Mouse (Mus musculus) bone marrow macrophage, adult 2 months (primary cell): ENCODE results near the gene Nfe2.

Source experiments
- CTCF ChIP-seq: IDR thresholded peaks from 2 replicates; pipeline ENCODE4 v1.5.1; 2012; ENCODE audit warnings: low read depth, mild to moderate bottlenecking, low read length, moderate library complexity
- POLR2A ChIP-seq: IDR thresholded peaks from 2 replicates; pipeline ENCODE4 v1.6.1; 2012; ENCODE audit warnings: mild to moderate bottlenecking, low read depth, low read length, borderline replicate concordance

DNA sequence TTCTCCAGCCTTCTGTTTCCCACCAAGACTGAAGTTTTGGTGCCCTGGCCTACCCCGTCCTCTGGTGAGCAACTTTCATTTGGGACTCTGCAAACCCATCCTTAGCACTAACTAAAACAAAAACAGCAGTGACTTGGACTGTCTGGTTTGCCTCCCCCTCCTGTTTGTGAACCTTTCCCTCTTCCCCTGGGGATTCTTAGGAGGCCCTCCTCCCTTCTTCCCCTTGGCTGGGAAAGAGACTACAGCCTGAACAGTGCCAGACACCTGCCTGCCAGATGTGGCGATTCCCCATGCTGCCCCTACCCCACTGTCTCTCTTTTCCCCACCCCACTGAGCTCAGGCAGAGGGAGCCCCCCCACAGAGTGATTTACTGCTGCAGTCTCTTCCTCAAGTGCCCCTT, 42.8 kb upstream of the Nfe2 start:
- no peak for TF ChIP-seq CTCF
- no peak for TF ChIP-seq POLR2A
